Mouse (Mus musculus) heart, embryonic 10.5 days (tissue): ENCODE results near the gene Adcy5. TPM values are rescaled to one million over a fixed set of nuclear protein-coding genes. Genes with fewer than 3 reads are reported as not detected.

Experiments used
- DNase-seq: peaks from one replicate; pipeline ENCODE4 v3.0.0-alpha.2; 2017; ENCODE audit warnings: low spot score
- H3K27ac ChIP-seq: fragments of 300-500 bp; sonication (generic); 2 replicates; pipeline ENCODE4 v1.5.1; 2016; ENCODE audit warnings: mild to moderate bottlenecking
- H3K27me3 ChIP-seq: fragments of 300-500 bp; sonication (generic); 2 replicates; pipeline ENCODE4 v1.6.1; 2016; ENCODE audit warnings: mild to moderate bottlenecking; ENCODE audit not compliant: poor library complexity, insufficient read depth, severe bottlenecking
- H3K36me3 ChIP-seq: fragments of 300-500 bp; sonication (generic); 2 replicates; pipeline ENCODE4 v1.6.1; 2016; ENCODE audit warnings: mild to moderate bottlenecking, moderate library complexity
- H3K4me1 ChIP-seq: fragments of 300-500 bp; sonication (generic); 2 replicates; pipeline ENCODE4 v1.6.1; 2016; ENCODE audit warnings: mild to moderate bottlenecking
- H3K4me3 ChIP-seq: fragments of 300-500 bp; sonication (generic); 2 replicates; pipeline ENCODE4 v1.5.1; 2016; ENCODE audit warnings: mild to moderate bottlenecking, moderate library complexity
- H3K9me3 ChIP-seq: fragments of 300-500 bp; sonication (generic); 2 replicates; pipeline ENCODE4 v1.6.1; 2016; ENCODE audit warnings: mild to moderate bottlenecking, moderate library complexity
- WGBS: fragments of 180-500 bp; shearing (Covaris S2); methylation state at CpG from one replicate; pipeline ENCODE4 v1.1.7; 2016; 5-methylcytosine and 5-hydroxymethylcytosine counted together
- polyA plus RNA-seq: library from polyadenylated mRNA; unstranded; fragments of >200 nt; fragmentation: Nextera tagmentation; extraction: Ambion mirVana; gene quantifications from 2 replicates; pipeline ENCODE4 v1.2.1, GENCODE M21; 2016

Adcy5 gene
- polyA plus RNA-seq, 1 experiment from 2014 or later = 3.8 TPM

- peaks cover 11% of the 10 kb centered on the region for H3K4me1 ChIP-seq
- WGBS = 81% methylated on average over 6 of the region's 6 CpGs
- no peaks in the 10 kb centered on the region for H3K36me3 ChIP-seq
- H3K4me3 ChIP-seq = no peak overlapping the region
- no peaks in the 10 kb centered on the region for H3K9me3 ChIP-seq
- peaks cover 4% of the 10 kb centered on the region; the same call in 1 of the 2 replicates for H3K27me3 ChIP-seq
- no peak overlapping the region for H3K27ac ChIP-seq
- DNase-seq = no peak
Observed at GRCm38 (mm10) chr16:35139416-35139815, 15.3 kb upstream of the Adcy5 start.

- DNase-seq = peak; percentile 79
- WGBS = 28% methylated on average over 11 of the region's 11 CpGs
- peaks cover 11% of the 10 kb centered on the region for H3K4me1 ChIP-seq
Observed at GRCm38 (mm10) chr16:35139873-35140619, 14.6 kb upstream of the Adcy5 start.

GRCm38 (mm10) chr16:35140620-35140975 is 14.1 kb upstream of the Adcy5 start:
- Histone ChIP-seq H3K27me3 (peaks cover 4% of the 10 kb centered on the region; the same call in 1 of the 2 replicates), H3K4me3 (no peak overlapping the region), H3K9me3 (no peaks in the 10 kb centered on the region), H3K4me1 (peaks cover 11% of the 10 kb centered on the region), H3K27ac (no peak overlapping the region), H3K36me3 (no peaks in the 10 kb centered on the region)
- no peak for DNase-seq
- WGBS = 58% methylated on average over 9 of the region's 9 CpGs

More at GRCm38 (mm10) chr16:35139873-35140619, 14.6 kb upstream of the Adcy5 start:
- H3K27me3 ChIP-seq = peaks cover 4% of the 10 kb centered on the region; the same call in 1 of the 2 replicates
- no peaks in the 10 kb centered on the region for H3K9me3 ChIP-seq
- H3K27ac ChIP-seq = peak overlapping the region; percentile 68; the same call in 1 of the 2 replicates
- H3K4me3 ChIP-seq = peak overlapping the region; percentile 13; the same call in 1 of the 2 replicates
- no peaks in the 10 kb centered on the region for H3K36me3 ChIP-seq

- Histone ChIP-seq H3K9me3 (no peaks in the 10 kb centered on the region), H3K4me3 (no peak overlapping the region), H3K4me1 (peaks cover 15% of the 10 kb centered on the region), H3K27ac (no peak overlapping the region), H3K27me3 (peaks cover 4% of the 10 kb centered on the region; the same call in 1 of the 2 replicates), H3K36me3 (no peaks in the 10 kb centered on the region)
- 70% methylated on average over 8 of the region's 8 CpGs for WGBS
- DNase-seq = no peak
Observed at GRCm38 (mm10) chr16:35141839-35142238, 12.8 kb upstream of the Adcy5 start.

- Histone ChIP-seq H3K36me3 (no peaks in the 10 kb centered on the region), H3K27ac (no peak overlapping the region), H3K4me3 (no peak overlapping the region), H3K9me3 (no peaks in the 10 kb centered on the region), H3K4me1 (peaks cover 4% of the 10 kb centered on the region; the same call in 1 of the 2 replicates), H3K27me3 (peaks cover 13% of the 10 kb centered on the region)
- 11% methylated on average over 4 of the region's 4 CpGs for WGBS
- DNase-seq = no peak
Observed at GRCm38 (mm10) chr16:35146153-35146552, 8.5 kb upstream of the Adcy5 start.

- Histone ChIP-seq H3K4me3 (peak overlapping the region; percentile 85), H3K4me1 (peaks cover 43% of the 10 kb centered on the region), H3K9me3 (no peaks in the 10 kb centered on the region), H3K27ac (0 out of 2 replicates have a peak overlapping the region, but pooled peaks have one; percentile 93), H3K27me3 (peaks cover 75% of the 10 kb centered on the region), H3K36me3 (no peaks in the 10 kb centered on the region)
- no peak for DNase-seq
- whole genome bisulfite sequencing = 6% methylated on average over 12 of the region's 12 CpGs
Observed at GRCm38 (mm10) chr16:35153146-35153755, 1.4 kb upstream of the Adcy5 start.

GRCm38 (mm10) chr16:35154245-35154640 is 434 bp upstream of the Adcy5 start:
- H3K27ac ChIP-seq = peak overlapping the region; percentile 93
- peaks cover 51% of the 10 kb centered on the region for H3K4me1 ChIP-seq
- H3K27me3 ChIP-seq = peaks cover 78% of the 10 kb centered on the region
- H3K36me3 ChIP-seq = no peaks in the 10 kb centered on the region
- DNase-seq = peak; percentile 81
- H3K9me3 ChIP-seq = no peaks in the 10 kb centered on the region
- peak overlapping the region; percentile 85 for H3K4me3 ChIP-seq
- under 1% methylated on average over 29 of the region's 29 CpGs for WGBS

- peak; percentile 85 for DNase-seq
- H3K4me3 ChIP-seq = peak overlapping the region; percentile 85
- H3K27me3 ChIP-seq = peaks cover 80% of the 10 kb centered on the region
- H3K9me3 ChIP-seq = no peaks in the 10 kb centered on the region
- no peaks in the 10 kb centered on the region for H3K36me3 ChIP-seq
- H3K4me1 ChIP-seq = peaks cover 65% of the 10 kb centered on the region
- H3K27ac ChIP-seq = peak overlapping the region; percentile 93
- under 1% methylated on average over 84 of the region's 87 CpGs for WGBS
Observed at GRCm38 (mm10) chr16:35155391-35156305, 971 bp downstream of the Adcy5 start.

- Histone ChIP-seq H3K27ac (peak overlapping the region; percentile 93), H3K4me3 (peak overlapping the region; percentile 85), H3K27me3 (peaks cover 74% of the 10 kb centered on the region), H3K4me1 (peaks cover 69% of the 10 kb centered on the region), H3K9me3 (no peaks in the 10 kb centered on the region), H3K36me3 (no peaks in the 10 kb centered on the region)
- 4% methylated on average over 48 of the region's 48 CpGs for WGBS
- no peak for DNase-seq
Observed at GRCm38 (mm10) chr16:35156306-35156695, 1.6 kb downstream of the Adcy5 start.

GRCm38 (mm10) chr16:35156832-35157231 is 2.2 kb downstream of the Adcy5 start:
- peak overlapping the region; percentile 85 for H3K4me3 ChIP-seq
- no peaks in the 10 kb centered on the region for H3K9me3 ChIP-seq
- H3K4me1 ChIP-seq = peaks cover 73% of the 10 kb centered on the region
- no peaks in the 10 kb centered on the region for H3K36me3 ChIP-seq
- WGBS = 66% methylated on average over 21 of the region's 21 CpGs
- peaks cover 69% of the 10 kb centered on the region for H3K27me3 ChIP-seq
- no peak for DNase-seq
- peak overlapping the region; percentile 93 for H3K27ac ChIP-seq

GRCm38 (mm10) chr16:35159532-35159931 is 4.9 kb downstream of the Adcy5 start:
- WGBS = 56% methylated on average over 8 of the region's 8 CpGs
- Histone ChIP-seq H3K4me3 (no peak overlapping the region), H3K27ac (no peak overlapping the region), H3K27me3 (peaks cover 42% of the 10 kb centered on the region), H3K36me3 (no peaks in the 10 kb centered on the region), H3K9me3 (no peaks in the 10 kb centered on the region), H3K4me1 (peaks cover 63% of the 10 kb centered on the region)
- DNase-seq = no peak

GRCm38 (mm10) chr16:35159991-35160390 is 5.3 kb downstream of the Adcy5 start:
- Histone ChIP-seq H3K27ac (no peak overlapping the region), H3K27me3 (peaks cover 38% of the 10 kb centered on the region), H3K9me3 (no peaks in the 10 kb centered on the region), H3K4me1 (peaks cover 63% of the 10 kb centered on the region), H3K4me3 (no peak overlapping the region), H3K36me3 (no peaks in the 10 kb centered on the region)
- no peak for DNase-seq
- 78% methylated on average over 4 of the region's 4 CpGs for WGBS
